Mouse (Mus musculus) liver, adult 2 months (tissue): ENCODE measurements around the gene Tcam1. TPM values are rescaled to one million over a fixed set of nuclear protein-coding genes. Genes with fewer than 3 reads are reported as not detected.

Experiments
- DNase-seq: peaks from one replicate; pipeline ENCODE4 v3.0.0-alpha.2; 2011; ENCODE audit warnings: low read depth, low spot score; ENCODE audit errors: extremely low read depth
- H3K27ac ChIP-seq: fragments of 200-500 bp; replicated peaks from 2 replicates; pipeline ENCODE4 v1.5.1; 2012; ENCODE audit warnings: low read depth, mild to moderate bottlenecking, control low read depth, inconsistent platforms, low read length; ENCODE audit not compliant: insufficient read depth
- H3K27me3 ChIP-seq: fragments of 200-500 bp; 2 replicates; pipeline ENCODE4 v1.6.1; 2012; ENCODE audit warnings: mild to moderate bottlenecking, moderate library complexity, low read length, inconsistent platforms; ENCODE audit not compliant: control insufficient read depth, insufficient read depth
- H3K36me3 ChIP-seq: fragments of 200-500 bp; 2 replicates; pipeline ENCODE4 v1.6.1; 2012; ENCODE audit warnings: low read length, inconsistent platforms; ENCODE audit not compliant: control insufficient read depth, insufficient read depth
- H3K4me1 ChIP-seq: fragments of 200-500 bp; 2 replicates; pipeline ENCODE4 v1.6.1; 2011; ENCODE audit warnings: low read length; ENCODE audit not compliant: control insufficient read depth, insufficient read depth
- H3K4me3 ChIP-seq: fragments of 200-500 bp; 2 replicates; pipeline ENCODE4 v1.5.1; 2011; ENCODE audit warnings: low read depth, mild to moderate bottlenecking, control low read depth, low read length, moderate library complexity; ENCODE audit not compliant: insufficient read depth
- H3K79me2 ChIP-seq: fragments of 200-500 bp; 2 replicates; pipeline ENCODE4 v1.6.1; 2012; ENCODE audit warnings: inconsistent platforms, mild to moderate bottlenecking, low read length, moderate library complexity; ENCODE audit not compliant: control insufficient read depth, insufficient read depth
- H3K9ac ChIP-seq: fragments of 200-500 bp; 2 replicates; pipeline ENCODE4 v1.6.1; 2012; ENCODE audit warnings: low read depth, mild to moderate bottlenecking, control low read depth, inconsistent platforms, low read length
- CTCF ChIP-seq: fragments of 200-500 bp; IDR thresholded peaks from 2 replicates; pipeline ENCODE4 v1.5.1; 2011; ENCODE audit warnings: low read depth, low read length, control low read depth
- POLR2A ChIP-seq: fragments of 200-500 bp; IDR thresholded peaks from 2 replicates; pipeline ENCODE4 v1.6.1; 2011; ENCODE audit warnings: low read length, control low read depth; ENCODE audit not compliant: insufficient read depth; ENCODE audit errors: extremely low read depth
- WGBS: fragments of 180-500 bp; shearing (Covaris S2); methylation state at CpG from one replicate; pipeline ENCODE4 v1.1.7; 2018; 5-methylcytosine and 5-hydroxymethylcytosine counted together
- polyA plus RNA-seq: library from polyadenylated mRNA; depleted of rRNA; stranded (reverse); fragments of >200 nt; gene quantifications from 2 replicates; pipeline ENCODE4 v1.2.3, GENCODE M21; 2012
- total RNA-seq: library from RNA; depleted of rRNA; stranded (reverse); fragments of >200 nt; gene quantifications from 2 replicates; pipeline ENCODE4 v1.2.3, GENCODE M21; 2014

Gene Tcam1
- total and polyA plus RNA-seq, 2 experiments = not detected

- H3K4me1 ChIP-seq = no peaks in the 10 kb centered on the region
- DNase-seq = peak; percentile 14
- TF ChIP-seq POLR2A (no peak), CTCF (peak; percentile 82)
- no peak overlapping the region for H3K4me3 ChIP-seq
- no peaks in the 10 kb centered on the region for H3K27me3 ChIP-seq
- 72% methylated on average over 8 of the region's 8 CpGs for WGBS
- H3K79me2 ChIP-seq = no peaks in the 10 kb centered on the region
- H3K36me3 ChIP-seq = no peaks in the 10 kb centered on the region
- no peak overlapping the region for H3K9ac ChIP-seq
- no peak overlapping the region for H3K27ac ChIP-seq
These were observed 49.2 kb downstream of the Tcam1 start for GRCm38 (mm10) chr11:106325566-106326206.

GRCm38 (mm10) chr11:106326475-106326874 is 50.0 kb downstream of the Tcam1 start:
- no peaks in the 10 kb centered on the region for H3K79me2 ChIP-seq
- H3K27ac ChIP-seq = no peak overlapping the region
- no peak for DNase-seq
- H3K9ac ChIP-seq = no peak overlapping the region
- H3K4me3 ChIP-seq = no peak overlapping the region
- TF ChIP-seq CTCF (no peak), POLR2A (no peak)
- no peaks in the 10 kb centered on the region for H3K4me1 ChIP-seq
- WGBS = 85% methylated on average over 8 of the region's 8 CpGs
- H3K27me3 ChIP-seq = no peaks in the 10 kb centered on the region
- H3K36me3 ChIP-seq = no peaks in the 10 kb centered on the region

GRCm38 (mm10) chr11:106328521-106328920 is 52.0 kb downstream of the Tcam1 start:
- Histone ChIP-seq H3K9ac (no peak overlapping the region), H3K36me3 (no peaks in the 10 kb centered on the region), H3K79me2 (no peaks in the 10 kb centered on the region), H3K27me3 (no peaks in the 10 kb centered on the region), H3K4me1 (no peaks in the 10 kb centered on the region), H3K4me3 (no peak overlapping the region), H3K27ac (no peak overlapping the region)
- DNase-seq = no peak
- 69% methylated on average over 5 of the region's 5 CpGs for WGBS
- TF ChIP-seq CTCF (no peak), POLR2A (no peak)

- H3K27me3 ChIP-seq = no peaks in the 10 kb centered on the region
- H3K4me3 ChIP-seq = no peak overlapping the region
- DNase-seq = no peak
- TF ChIP-seq POLR2A (no peak), CTCF (no peak)
- no peak overlapping the region for H3K9ac ChIP-seq
- no peaks in the 10 kb centered on the region for H3K79me2 ChIP-seq
- no peaks in the 10 kb centered on the region for H3K36me3 ChIP-seq
- no peak overlapping the region for H3K27ac ChIP-seq
- H3K4me1 ChIP-seq = no peaks in the 10 kb centered on the region
- WGBS = 14% methylated on average over 6 of the region's 6 CpGs
These were observed 52.7 kb downstream of the Tcam1 start for GRCm38 (mm10) chr11:106329128-106329527.

GRCm38 (mm10) chr11:106329682-106330081 is 53.2 kb downstream of the Tcam1 start:
- Histone ChIP-seq H3K9ac (no peak overlapping the region), H3K4me1 (no peaks in the 10 kb centered on the region), H3K4me3 (no peak overlapping the region), H3K79me2 (no peaks in the 10 kb centered on the region), H3K27ac (no peak overlapping the region), H3K36me3 (no peaks in the 10 kb centered on the region), H3K27me3 (no peaks in the 10 kb centered on the region)
- WGBS = 60% methylated on average over 7 of the region's 7 CpGs
- DNase-seq = peak; percentile 14
- TF ChIP-seq POLR2A (no peak), CTCF (no peak)

GRCm38 (mm10) chr11:106332458-106332857 is 56.0 kb downstream of the Tcam1 start:
- no peaks in the 10 kb centered on the region for H3K27me3 ChIP-seq
- no peak overlapping the region for H3K9ac ChIP-seq
- no peak overlapping the region for H3K4me3 ChIP-seq
- no peaks in the 10 kb centered on the region for H3K79me2 ChIP-seq
- WGBS = 51% methylated on average over 4 of the region's 4 CpGs
- H3K27ac ChIP-seq = no peak overlapping the region
- TF ChIP-seq CTCF (no peak), POLR2A (no peak)
- no peaks in the 10 kb centered on the region for H3K4me1 ChIP-seq
- H3K36me3 ChIP-seq = no peaks in the 10 kb centered on the region
- DNase-seq = no peak
